Mouse (Mus musculus) bone marrow macrophage, adult 2 months (primary cell): ENCODE measurements around the gene Nkain2.

Experiments used
- CTCF ChIP-seq: IDR thresholded peaks from 2 replicates; pipeline ENCODE4 v1.5.1; 2012; ENCODE audit warnings: low read depth, mild to moderate bottlenecking, low read length, moderate library complexity
- POLR2A ChIP-seq: IDR thresholded peaks from 2 replicates; pipeline ENCODE4 v1.6.1; 2012; ENCODE audit warnings: mild to moderate bottlenecking, low read depth, low read length, borderline replicate concordance

- no peak for TF ChIP-seq CTCF
- no peak for TF ChIP-seq POLR2A
Observed at GRCm38 (mm10) chr10:32684548-32684947, 205.7 kb downstream of the Nkain2 start.
